Mouse (Mus musculus) CH12.LX (cell line): ENCODE data around the gene Gins1. TPM values are rescaled to one million over a fixed set of nuclear protein-coding genes. Genes with fewer than 3 reads are reported as not detected.

Experiments
- DNase-seq: peaks from one replicate; pipeline ENCODE4 v3.0.0-alpha.2; 2013; ENCODE audit errors: extremely low read depth
- H3K27ac ChIP-seq: 2 replicates; pipeline ENCODE4 v1.5.1; 2012; ENCODE audit warnings: low read depth, mild to moderate bottlenecking, control low read depth, moderate library complexity; ENCODE audit not compliant: insufficient read depth
- H3K27me3 ChIP-seq: replicated peaks from 2 replicates; pipeline ENCODE3; 2012; ENCODE audit warnings: inconsistent platforms
- H3K36me3 ChIP-seq, 2 experiments: replicated peaks in 1 of 2; 2 replicates each; pipeline versions ENCODE3 to v1.6.1; 2012; ENCODE audit warnings: inconsistent platforms in 1 of 2, low read length in 1 of 2, mild to moderate bottlenecking in 1 of 2, mixed read lengths in 1 of 2, moderate library complexity in 1 of 2; ENCODE audit not compliant: control insufficient read depth in 1 of 2, insufficient read depth in 1 of 2
- H3K4me1 ChIP-seq, 2 experiments: 2 replicates each; pipeline ENCODE4 v1.6.1; 2012; ENCODE audit warnings: inconsistent platforms in 1 of 2, moderate library complexity in 1 of 2; ENCODE audit not compliant: insufficient read depth in 2 of 2, control insufficient read depth in 1 of 2
- H3K4me2 ChIP-seq: 2 replicates; pipeline ENCODE4 v1.6.1; 2012; ENCODE audit warnings: low read depth, mild to moderate bottlenecking, control low read depth; ENCODE audit not compliant: poor library complexity, insufficient read depth, severe bottlenecking
- H3K4me3 ChIP-seq, 3 experiments: fragments of 150-350 bp in 1 of 3; sonication (generic) in 1 of 3; replicated peaks in 1 of 3; 2 replicates each; pipeline versions ENCODE3 to v1.5.1; 2011 to 2012; ENCODE audit warnings: low read depth in 2 of 3, low read length in 2 of 3, mild to moderate bottlenecking in 2 of 3, moderate library complexity in 2 of 3, control low read depth in 1 of 3, improper control_type of control experiment in 1 of 3, inconsistent platforms in 1 of 3, mixed read lengths in 1 of 3; ENCODE audit not compliant: poor library complexity in 1 of 3
- H3K79me2 ChIP-seq: replicated peaks from 2 replicates; pipeline ENCODE4 v1.6.1; 2012; ENCODE audit warnings: mild to moderate bottlenecking, moderate library complexity; ENCODE audit not compliant: control insufficient read depth, poor library complexity, insufficient read depth, severe bottlenecking; ENCODE audit errors: extremely low read depth
- H3K9ac ChIP-seq: 2 replicates; pipeline ENCODE4 v1.6.1; 2012; ENCODE audit warnings: low read depth, mild to moderate bottlenecking, control low read depth, moderate library complexity; ENCODE audit not compliant: insufficient read depth
- H3K9me3 ChIP-seq: replicated peaks from 2 replicates; pipeline ENCODE3; 2012; ENCODE audit warnings: low read length, inconsistent platforms, mixed read lengths
- BHLHE40 ChIP-seq: IDR thresholded peaks from 2 replicates; pipeline ENCODE4 v1.6.1; 2011; ENCODE audit warnings: mild to moderate bottlenecking, low read depth, low read length, improper control_type of control experiment
- CHD1 ChIP-seq: IDR thresholded peaks from 2 replicates; pipeline ENCODE4 v1.6.1; 2012; ENCODE audit warnings: low read depth, low read length, improper control_type of control experiment, inconsistent platforms
- E2F4 ChIP-seq: IDR thresholded peaks from 2 replicates; pipeline ENCODE4 v1.6.1; 2011; ENCODE audit warnings: low read depth, low read length, improper control_type of control experiment; ENCODE audit not compliant: insufficient replicate concordance
- ELF1 ChIP-seq: IDR thresholded peaks from 2 replicates; pipeline ENCODE4 v1.6.1; 2014; ENCODE audit warnings: low read depth, mild to moderate bottlenecking, inconsistent platforms, low read length, improper control_type of control experiment
- GABPA ChIP-seq: IDR thresholded peaks from 2 replicates; pipeline ENCODE4 v1.6.1; 2012; ENCODE audit warnings: low read depth, low read length, improper control_type of control experiment, inconsistent platforms; ENCODE audit not compliant: insufficient replicate concordance
- HCFC1 ChIP-seq: IDR thresholded peaks from 2 replicates; pipeline ENCODE4 v1.6.1; 2012; ENCODE audit warnings: low read depth, mild to moderate bottlenecking, inconsistent platforms, low read length, improper control_type of control experiment
- IRF4 ChIP-seq: IDR thresholded peaks from 2 replicates; pipeline ENCODE4 v1.6.1; 2014; ENCODE audit warnings: low read depth, mild to moderate bottlenecking, inconsistent platforms, low read length, improper control_type of control experiment
- JUN ChIP-seq: IDR thresholded peaks from 2 replicates; pipeline ENCODE4 v1.6.1; 2011; ENCODE audit warnings: low read depth, mild to moderate bottlenecking, low read length, improper control_type of control experiment, moderate library complexity; ENCODE audit not compliant: insufficient read depth
- JUND ChIP-seq: conservative IDR thresholded peaks from 2 replicates; pipeline ENCODE4 v1.6.1; 2011; ENCODE audit warnings: low read depth, low read length, improper control_type of control experiment
- MAFK ChIP-seq: IDR thresholded peaks from 2 replicates; pipeline ENCODE4 v1.6.1; 2011; ENCODE audit warnings: low read length, improper control_type of control experiment; ENCODE audit not compliant: insufficient replicate concordance
- MAX ChIP-seq: IDR thresholded peaks from 2 replicates; pipeline ENCODE4 v1.6.1; 2011; ENCODE audit warnings: low read length, improper control_type of control experiment
- MYC ChIP-seq: IDR thresholded peaks from 2 replicates; pipeline ENCODE4 v1.6.1; 2011; ENCODE audit warnings: low read depth, mild to moderate bottlenecking, improper control_type of control experiment, low read length
- NELFE ChIP-seq: IDR thresholded peaks from 2 replicates; pipeline ENCODE4 v1.6.1; 2011; ENCODE audit warnings: low read depth, low read length, improper control_type of control experiment
- POLR2A ChIP-seq: IDR thresholded peaks from 2 replicates; pipeline ENCODE4 v1.6.1; 2011; ENCODE audit warnings: low read depth, mild to moderate bottlenecking, improper control_type of control experiment, low read length
- POLR2AphosphoS2 ChIP-seq: IDR thresholded peaks from 2 replicates; pipeline ENCODE4 v1.6.1; 2011; ENCODE audit warnings: low read depth, low read length, improper control_type of control experiment
- RAD21 ChIP-seq: IDR thresholded peaks from 2 replicates; pipeline ENCODE4 v1.6.1; 2011; ENCODE audit warnings: low read depth, mild to moderate bottlenecking, low read length, improper control_type of control experiment, moderate library complexity
- RCOR1 ChIP-seq: conservative IDR thresholded peaks from 2 replicates; pipeline ENCODE4 v1.6.1; 2012; ENCODE audit warnings: low read depth, mild to moderate bottlenecking, inconsistent platforms, low read length, improper control_type of control experiment
- TBP ChIP-seq: conservative IDR thresholded peaks from 2 replicates; pipeline ENCODE4 v1.6.1; 2011; ENCODE audit warnings: low read depth, low read length, improper control_type of control experiment
- USF2 ChIP-seq: conservative IDR thresholded peaks from 2 replicates; pipeline ENCODE4 v1.6.1; 2011; ENCODE audit warnings: low read depth, low read length, improper control_type of control experiment
- ZC3H11A ChIP-seq: IDR thresholded peaks from 2 replicates; pipeline ENCODE4 v1.6.1; 2012; ENCODE audit warnings: low read depth, mild to moderate bottlenecking, inconsistent platforms, low read length, improper control_type of control experiment
- ZKSCAN1 ChIP-seq: IDR thresholded peaks from 2 replicates; pipeline ENCODE4 v1.6.1; 2012; ENCODE audit warnings: low read depth, inconsistent platforms, low read length, improper control_type of control experiment, borderline replicate concordance
- ZMIZ1 ChIP-seq: IDR thresholded peaks from 2 replicates; pipeline ENCODE4 v1.6.1; 2012; ENCODE audit warnings: low read depth, mild to moderate bottlenecking, inconsistent platforms, low read length, improper control_type of control experiment
- ZNF384 ChIP-seq: IDR thresholded peaks from 2 replicates; pipeline ENCODE4 v1.6.1; 2012; ENCODE audit warnings: low read depth, low read length, improper control_type of control experiment, inconsistent platforms
- dilution Hi-C: fragments of 300-500 bp; cut with MboI; formaldehyde crosslinking; loops from 2 replicates; pipeline ENCODE4 v1.14.3; 2020; ENCODE audit warnings: low sequenced_read_pairs; ENCODE audit not compliant: extremely low pct_unique_long_range_greater_than_20kb, extremely low pct_ligation_motif_present
- in situ Hi-C: fragments of 300-500 bp; cut with MboI; formaldehyde crosslinking; loops from 3 replicates; pipeline ENCODE4 v1.14.3; 2019; ENCODE audit warnings: low sequenced_read_pairs, low pct_ligation_motif_present, low pct_unique_long_range_greater_than_20kb, mixed read lengths
- polyA plus RNA-seq: library from polyadenylated mRNA; unstranded; fragments of >175 nt; gene quantifications from 2 replicates; pipeline ENCODE4 v1.2.1, GENCODE M21; 2012; ENCODE audit warnings: low read depth; ENCODE audit not compliant: insufficient read length
- total RNA-seq, 2 experiments: library from RNA; depleted of rRNA; stranded (reverse); fragments of 300-350 nt in 1 of 2; fragments of >200 nt in 1 of 2; gene quantifications; 2 replicates each; pipeline ENCODE4 v1.2.3; 2012 to 2014

Gene Gins1
- total and polyA plus RNA-seq, 3 experiments, result 41.4 to 76.7 (median 65.9) TPM

DNA sequence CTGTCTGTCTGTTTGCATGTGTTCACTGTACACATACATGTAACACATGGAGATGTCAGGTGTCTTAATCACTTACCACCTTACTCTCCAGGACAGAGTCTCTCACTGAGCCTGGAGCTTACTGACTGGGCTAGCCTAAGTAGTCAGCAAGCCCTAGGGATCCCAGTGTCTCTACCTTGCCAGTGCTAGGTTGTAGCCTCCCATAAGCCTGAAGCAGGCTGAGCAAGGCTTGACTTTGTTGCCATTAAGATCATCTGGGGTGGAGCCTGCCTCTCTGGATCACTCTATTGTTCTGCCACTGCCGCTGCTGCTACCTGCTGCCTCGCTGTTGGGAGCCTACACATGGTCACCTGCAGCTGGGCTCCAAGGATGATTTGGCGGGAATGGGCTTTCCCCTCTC lies 67.5 kb downstream of the Gins1 start:
- H3K27me3 ChIP-seq, result no peaks in the 10 kb centered on the region
- no peak overlapping the region for H3K4me3 ChIP-seq
- dilution Hi-C loops, result no loop called here
- H3K4me2 ChIP-seq, result no peak overlapping the region
- H3K36me3 ChIP-seq, result peaks cover 3 to 11% of the 10 kb centered on the region in 2 experiments
- no peak for DNase-seq
- in situ Hi-C loops, result no loop called here
- no peaks in the 10 kb centered on the region for H3K79me2 ChIP-seq
- no peak overlapping the region for H3K27ac ChIP-seq
- TF ChIP-seq ZC3H11A (no peak), POLR2AphosphoS2 (no peak), JUND (no peak), RAD21 (no peak), BHLHE40 (no peak), NELFE (no peak), ELF1 (no peak), IRF4 (no peak), MAX (no peak), HCFC1 (no peak), ZKSCAN1 (no peak), USF2 (no peak), JUN (no peak), MYC (no peak)
- no peak overlapping the region for H3K9ac ChIP-seq
- no peaks in the 10 kb centered on the region for H3K9me3 ChIP-seq
- peaks cover 2 to 5% of the 10 kb centered on the region in 2 experiments; a peak in 1 of 4 replicates for H3K4me1 ChIP-seq

DNA sequence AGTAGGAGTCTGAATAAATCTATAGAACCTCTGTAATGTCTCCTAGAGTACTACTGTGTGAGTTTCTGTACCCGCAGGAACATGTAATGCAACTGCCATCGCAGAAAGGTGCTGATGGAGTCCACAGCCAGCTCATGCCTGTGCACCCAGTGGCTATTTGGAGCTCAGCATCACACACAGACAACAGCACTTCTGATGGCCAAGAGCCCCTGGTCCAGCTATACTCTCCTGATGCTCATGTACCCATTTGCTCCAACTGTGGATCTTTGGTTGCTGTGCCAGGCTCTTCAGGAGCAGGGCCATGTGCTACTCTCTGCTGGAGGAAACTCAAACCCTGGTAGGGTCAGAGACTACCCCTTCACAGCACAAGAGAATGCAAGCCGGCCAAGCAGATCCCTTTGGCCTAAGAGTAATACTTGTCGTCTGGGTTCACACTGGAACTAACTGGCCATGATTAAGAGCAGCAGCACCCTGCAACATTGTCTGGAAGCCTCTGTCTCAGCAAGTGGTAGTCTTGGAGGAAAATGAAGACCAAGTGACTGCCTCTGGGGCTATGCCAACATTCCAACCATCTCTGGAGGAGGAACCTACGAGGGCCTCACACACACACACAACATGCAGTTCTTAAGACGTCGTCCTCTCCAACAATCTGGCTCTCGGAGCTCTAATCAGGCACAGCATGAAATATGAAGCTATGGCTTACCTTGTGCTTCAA lies 68.4 kb downstream of the Gins1 start:
- in situ Hi-C loops, result no loop called here

More for the DNA sequence above, 68.4 kb downstream of the Gins1 start:
- H3K36me3 ChIP-seq, result peaks cover 1 to 9% of the 10 kb centered on the region in 2 experiments
- DNase-seq, result no peak
- H3K27ac ChIP-seq, result no peak overlapping the region
- no peaks in the 10 kb centered on the region for H3K9me3 ChIP-seq
- dilution Hi-C loops, result no loop called here
- no peak overlapping the region for H3K4me2 ChIP-seq
- H3K79me2 ChIP-seq, result no peaks in the 10 kb centered on the region
- H3K4me3 ChIP-seq, result no peak overlapping the region
- TF ChIP-seq MAFK (no peak), ZMIZ1 (no peak), JUND (no peak), GABPA (no peak), IRF4 (no peak), TBP (no peak), POLR2A (no peak), RCOR1 (no peak), ZNF384 (no peak), ELF1 (no peak), CHD1 (no peak), POLR2AphosphoS2 (no peak), USF2 (no peak), E2F4 (no peak)
- TF ChIP-seq, all 38 proteins: peak for 0
- Histone ChIP-seq H3K4me1 (peaks cover 2 to 5% of the 10 kb centered on the region in 2 experiments; a peak in 1 of 4 replicates), H3K9ac (no peak overlapping the region), H3K27me3 (no peaks in the 10 kb centered on the region)
